Mouse (Mus musculus) heart, adult 18-20 months (tissue): Measurements from ENCODE around the gene Hat1. TPM values are rescaled to one million over a fixed set of nuclear protein-coding genes. Genes with fewer than 3 reads are reported as not detected.

Experiments used
- DNase-seq, 2 experiments: peaks; one replicate each; pipeline ENCODE4 v3.0.0; 2021 to 2022; ENCODE audit warnings: mixed read lengths in 1 of 2
- total RNA-seq, 2 experiments: library from RNA; stranded (reverse); gene quantifications; 2 replicates each; pipeline ENCODE4 v1.2.3; 2021

Gene Hat1
- total RNA-seq, 2 experiments from 2014 or later = 30.9 to 31.3 TPM

DNA sequence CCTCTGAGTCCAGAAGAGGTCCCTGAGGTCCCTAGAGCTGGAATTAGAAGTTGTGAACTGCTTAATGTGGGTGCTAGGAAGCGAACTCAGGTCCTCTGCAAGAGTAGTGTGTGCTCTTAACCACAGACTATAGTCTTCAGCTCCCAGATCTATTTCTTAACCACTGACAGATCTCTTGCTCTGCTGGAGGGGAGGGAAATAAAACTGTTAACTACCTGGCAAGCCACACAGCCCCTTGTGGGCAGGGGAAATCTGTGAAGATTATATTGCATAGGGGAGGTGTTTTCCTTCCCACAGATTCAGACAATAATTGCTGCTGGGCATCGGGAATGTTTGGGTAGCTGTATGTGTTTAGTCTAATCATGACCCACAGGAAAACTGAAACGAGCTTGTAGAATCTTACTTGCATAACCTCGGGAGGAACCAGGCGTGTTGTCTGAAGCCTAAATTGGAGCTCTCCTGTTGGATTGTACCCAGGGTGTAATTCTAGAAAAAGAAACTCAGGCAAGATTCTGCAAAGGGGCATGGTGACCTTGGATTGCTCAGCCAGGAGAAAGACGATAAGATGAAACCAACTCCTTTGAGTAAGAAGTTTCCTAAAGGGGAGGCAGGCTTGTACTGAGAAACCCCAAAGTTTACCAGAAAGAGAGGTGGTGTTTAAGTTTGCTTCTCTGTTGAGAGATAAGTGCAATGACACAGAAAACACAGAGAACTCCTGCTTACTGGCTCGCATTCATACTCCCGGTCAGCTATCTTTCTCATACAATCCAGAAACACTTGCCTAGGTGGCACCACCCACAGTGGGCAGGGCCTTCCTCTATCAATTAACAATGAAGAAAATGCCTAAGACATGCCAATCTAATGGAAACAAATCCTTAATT, 14.2 kb upstream of the Hat1 start:
- DNase-seq = peak in 1 of 2 experiments; percentile 18

GRCm38 (mm10) chr2:71376433-71376906, 12.3 kb upstream of the Hat1 start:
- no peak for DNase-seq

GRCm38 (mm10) chr2:71377426-71377825, 11.3 kb upstream of the Hat1 start:
- DNase-seq = no peak

DNA sequence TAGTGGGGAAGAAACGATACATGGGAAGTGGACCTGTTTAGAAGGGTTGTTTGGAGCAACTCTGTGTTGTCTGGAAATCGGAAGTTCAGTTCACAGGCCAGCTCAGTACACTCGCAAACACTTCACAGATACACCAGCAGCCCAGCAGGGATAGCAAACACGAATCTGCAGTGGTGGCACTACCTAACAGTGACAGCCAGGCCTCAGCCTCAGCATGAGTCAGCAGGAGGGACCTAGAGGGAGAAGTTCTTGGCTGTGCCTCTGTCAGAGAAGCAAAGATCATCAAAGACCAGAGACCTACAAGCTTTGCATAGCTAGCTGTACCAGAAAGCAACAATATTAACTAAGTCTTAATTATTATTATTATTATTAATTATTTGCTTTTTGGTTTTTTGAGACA, 6.8 kb upstream of the Hat1 start:
- no peak for DNase-seq

- DNase-seq = no peak
These were observed 4.9 kb upstream of the Hat1 start for GRCm38 (mm10) chr2:71383890-71384289.

DNA sequence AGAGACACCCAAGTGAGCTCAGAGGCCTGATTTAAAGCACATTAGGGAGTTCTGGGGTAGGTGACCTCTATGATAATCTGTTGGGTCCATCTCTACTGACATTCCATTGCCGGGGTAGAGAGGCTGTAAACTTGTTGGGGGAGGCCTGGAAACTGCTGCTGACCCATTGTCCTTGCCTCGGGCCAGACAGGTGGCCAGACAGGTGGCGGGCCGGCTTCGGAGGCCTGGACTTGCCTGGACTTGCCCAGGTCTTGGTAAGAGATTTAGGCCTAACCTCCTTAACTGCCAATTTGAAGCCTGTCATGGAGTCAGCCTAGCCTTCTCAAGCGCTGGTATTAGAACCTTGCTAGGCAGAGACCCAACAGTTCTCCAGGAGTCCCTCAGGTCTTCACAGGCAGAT, 992 bp upstream of the Hat1 start:
- no peak for DNase-seq

DNA sequence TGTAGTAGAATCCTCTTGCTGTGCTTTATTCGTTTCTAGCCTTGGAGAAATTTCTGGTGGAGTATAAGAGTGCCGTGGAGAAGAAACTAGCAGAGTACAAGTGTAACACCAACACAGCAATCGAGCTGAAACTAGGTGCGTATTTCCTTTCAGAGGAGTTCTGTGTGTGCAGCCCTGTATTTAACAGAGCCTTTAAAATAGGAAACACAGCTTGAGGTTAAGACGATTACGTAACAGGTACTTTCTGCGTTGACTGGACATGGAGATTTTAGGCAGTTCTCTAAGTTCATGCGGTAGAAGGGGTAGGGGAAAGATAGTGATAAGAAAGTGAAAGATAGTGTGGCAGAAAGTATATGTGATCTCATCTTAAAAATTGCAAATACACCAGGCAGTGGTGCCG, 1.1 kb downstream of the Hat1 start:
- DNase-seq = no peak

GRCm38 (mm10) chr2:71405613-71406012, 16.9 kb downstream of the Hat1 start:
- no peak for DNase-seq

GRCm38 (mm10) chr2:71418760-71419280, 30.1 kb downstream of the Hat1 start:
- no peak for DNase-seq

GRCm38 (mm10) chr2:71419408-71419807, 30.6 kb downstream of the Hat1 start:
- DNase-seq = no peak

- no peak for DNase-seq
These were observed 32.2 kb downstream of the Hat1 start for GRCm38 (mm10) chr2:71420895-71421425.

DNA sequence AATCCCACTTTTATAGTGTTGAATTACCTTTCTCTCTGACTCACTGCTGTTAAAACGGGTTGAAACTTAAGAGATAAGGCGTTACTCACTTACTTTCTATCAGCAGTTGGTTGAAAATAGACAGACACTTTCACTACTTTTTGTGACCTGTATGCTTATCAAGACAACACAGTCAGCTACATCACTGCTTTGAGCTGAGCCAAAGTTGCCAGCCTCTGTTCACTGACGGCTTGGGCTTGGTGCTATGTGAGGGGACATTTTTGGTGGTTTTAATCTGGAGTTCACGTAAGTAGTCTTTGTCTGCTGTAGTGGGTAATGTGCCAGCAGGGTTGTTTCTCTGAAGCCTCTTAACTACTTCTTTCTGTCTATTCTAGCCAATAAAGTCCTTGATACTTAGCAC, 35.8 kb downstream of the Hat1 start:
- DNase-seq = peak; percentile 8 to 34

GRCm38 (mm10) chr2:71435440-71435839, 46.7 kb downstream of the Hat1 start:
- DNase-seq = no peak

DNA sequence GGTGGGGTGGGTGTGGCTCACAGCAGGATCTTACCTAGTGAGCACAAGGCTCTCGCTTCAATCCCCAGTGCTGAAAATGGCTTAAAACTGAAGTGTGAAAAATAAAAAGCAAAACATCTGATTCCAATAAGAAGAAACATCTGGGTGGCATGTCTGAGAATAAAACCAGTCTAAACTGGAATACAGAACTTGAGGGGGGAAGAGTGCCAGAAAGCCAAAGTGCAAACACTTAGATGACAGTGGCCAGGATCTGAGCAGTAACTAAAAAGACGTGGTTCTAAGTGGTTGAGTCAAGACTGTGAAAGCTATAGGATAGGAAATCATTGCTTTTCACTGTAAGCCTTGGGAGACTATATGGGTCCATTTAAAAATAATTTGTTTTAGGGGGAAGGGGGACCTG, 54.6 kb downstream of the Hat1 start:
- DNase-seq = no peak

DNA sequence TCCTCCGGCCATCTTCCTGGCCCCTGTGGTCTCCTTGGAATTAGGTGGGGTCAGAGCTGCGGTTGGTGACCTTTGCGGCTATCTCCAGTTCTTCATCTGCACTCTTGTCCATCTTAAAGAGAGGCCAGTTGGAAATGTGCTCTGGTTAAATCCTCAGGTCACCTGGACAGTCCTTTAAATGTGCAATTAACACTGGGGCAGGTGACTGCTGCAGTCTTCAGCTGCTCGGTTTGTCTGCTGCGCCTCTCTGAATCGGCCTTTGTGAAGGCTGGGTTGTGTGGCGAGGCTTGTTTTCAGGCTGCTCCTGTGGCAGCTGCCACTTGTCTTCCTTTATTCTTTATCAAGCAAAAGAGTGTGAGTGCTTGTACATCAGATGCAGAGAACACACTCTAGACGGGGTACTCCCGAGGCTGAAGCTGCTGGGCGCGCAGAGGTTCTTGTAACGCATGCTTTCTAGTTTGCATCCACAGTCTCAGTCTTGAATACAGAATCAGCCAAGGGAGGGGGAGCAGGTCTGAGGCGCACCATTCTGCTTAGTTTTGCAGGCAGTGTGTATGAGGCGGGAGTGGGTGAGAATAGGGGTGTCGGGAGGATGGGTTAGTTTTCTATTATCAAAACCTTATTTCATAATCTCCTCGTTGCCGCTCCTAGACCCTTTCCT, 56.9 kb downstream of the Hat1 start:
- no peak for DNase-seq

DNA sequence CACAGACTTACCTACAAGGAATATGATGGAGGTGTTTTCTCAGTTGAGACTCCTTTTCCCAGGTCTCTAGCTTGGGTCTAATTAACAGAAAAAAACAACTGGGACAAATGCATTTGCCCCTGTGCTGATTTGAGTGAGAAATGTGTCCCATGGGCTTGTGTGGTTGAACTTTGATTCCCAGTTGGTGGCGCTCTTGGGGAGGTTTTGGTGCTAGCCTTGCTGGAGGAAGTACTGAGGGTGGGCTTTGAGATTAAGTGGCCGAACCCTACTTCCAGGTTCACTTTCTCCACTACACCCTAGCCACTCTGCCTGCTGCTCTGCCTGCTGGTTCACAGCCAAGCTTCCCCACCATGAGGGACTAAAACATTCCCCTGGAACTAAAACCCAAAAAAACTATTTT, 60.8 kb downstream of the Hat1 start:
- DNase-seq = no peak

- no peak for DNase-seq
These were observed 63.0 kb downstream of the Hat1 start for GRCm38 (mm10) chr2:71451761-71452160.

- DNase-seq = peak; percentile 93 to 96
These were observed 64.6 kb downstream of the Hat1 start, which contains the start of gene Metap1d for GRCm38 (mm10) chr2:71453161-71453916. Gene Metap1d (plus strand): TSS chr2:71453276.

- no peak for DNase-seq
These were observed 65.1 kb downstream of the Hat1 start for GRCm38 (mm10) chr2:71453917-71454260.

DNA sequence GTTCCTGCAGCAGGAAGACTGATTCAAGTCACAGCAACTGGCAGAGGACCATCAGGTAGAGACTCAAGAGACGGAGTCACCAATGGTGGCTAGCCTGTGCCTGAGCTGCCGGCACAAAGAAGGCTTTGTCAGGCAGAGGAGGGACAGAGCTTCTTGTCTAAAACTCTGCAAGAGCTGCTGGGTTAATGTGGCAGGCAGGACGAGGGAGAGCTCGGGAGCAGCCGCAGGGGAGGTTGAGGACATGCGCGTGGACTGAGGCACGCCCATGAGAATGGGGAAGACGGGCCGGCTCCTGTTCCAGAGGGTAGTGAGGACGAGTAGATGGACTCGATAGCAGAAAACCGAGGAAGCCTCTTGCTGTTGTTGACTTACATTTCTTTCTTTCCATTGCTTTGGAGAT, 69.9 kb downstream of the Hat1 start:
- DNase-seq = no peak

GRCm38 (mm10) chr2:71459659-71460058, 70.9 kb downstream of the Hat1 start:
- DNase-seq = no peak

DNA sequence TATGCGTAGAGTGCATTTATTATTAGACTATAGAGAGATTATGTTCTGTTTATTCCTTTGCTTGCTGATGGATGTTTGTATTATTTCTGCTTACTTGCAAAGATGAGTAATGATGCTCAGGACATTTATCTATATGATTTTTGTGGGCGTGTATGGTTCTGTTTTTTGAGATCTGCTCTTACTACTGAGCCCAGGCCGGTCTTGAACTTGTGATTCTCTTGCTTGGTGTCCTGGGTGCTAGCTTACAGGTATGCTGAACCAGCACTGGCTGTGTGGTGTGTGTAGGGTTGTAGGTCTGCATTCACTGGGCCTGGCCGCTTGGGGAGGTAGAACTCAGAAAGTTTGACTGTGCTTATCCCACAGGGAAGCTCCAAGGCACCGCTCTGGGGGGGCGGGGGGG, 72.4 kb downstream of the Hat1 start:
- DNase-seq = no peak
